Mouse (Mus musculus): ENCODE data around the gene Mief1. TPM values are rescaled to one million over a fixed set of nuclear protein-coding genes. Genes with fewer than 3 reads are reported as not detected.

Mief1 gene
- 39.7 and 42.1 TPM in 2 replicates for polyA plus RNA-seq (2016; fragmentation: Nextera tagmentation; extraction: Ambion mirVana)

- no peaks in the 10 kb centered on the region for H3K9me3 ChIP-seq
- WGBS: under 1% methylated on average over 66 of the region's 67 CpGs
- H3K4me3 ChIP-seq: peak within 1 kb of the TSS; percentile 90
Observed at GRCm38 (mm10) chr15:80233733-80234509, at the start of gene Mief1. TSS of gene Mief1 (plus strand) at chr15:80234018.

GRCm38 (mm10) chr15:80188927-80189326 lies 44.9 kb upstream of the Mief1 start:
- 79% methylated on average over 5 of the region's 5 CpGs for WGBS
- ATAC-seq (ENCODE audit: insufficient number of reproducible peaks, insufficient read depth, low FRiP score, low TSS enrichment): no peak
- no peaks in the 10 kb centered on the region for H3K27me3 ChIP-seq
- H3K4me3 ChIP-seq: no peak overlapping the region
- no peak overlapping the region for H3K9ac ChIP-seq
- H3K4me1 ChIP-seq: peaks cover 6% of the 10 kb centered on the region; the same call in 1 of the 2 replicates
- H3K9me3 ChIP-seq: no peaks in the 10 kb centered on the region
- H3K36me3 ChIP-seq: no peaks in the 10 kb centered on the region
- H3K27ac ChIP-seq: no peak overlapping the region
- no peak overlapping the region for H3K4me2 ChIP-seq (replicated peaks)

More at GRCm38 (mm10) chr15:80233733-80234509, at the start of gene Mief1:
- peak; percentile 96 for ATAC-seq (ENCODE audit: insufficient number of reproducible peaks, insufficient read depth, low FRiP score, low TSS enrichment)
- peak within 1 kb of the TSS; percentile 88 for H3K9ac ChIP-seq
- peaks cover 30% of the 10 kb centered on the region for H3K36me3 ChIP-seq
- H3K4me1 ChIP-seq: peaks cover 12% of the 10 kb centered on the region; the same call in 1 of the 2 replicates
- H3K27me3 ChIP-seq: no peaks in the 10 kb centered on the region
- H3K4me2 ChIP-seq (replicated peaks): peak within 1 kb of the TSS; percentile 70
- H3K27ac ChIP-seq: peak within 1 kb of the TSS; percentile 81

- Histone ChIP-seq H3K27me3 (no peaks in the 10 kb centered on the region), H3K9ac (no peak overlapping the region), H3K4me2 (replicated peaks) (no peak overlapping the region), H3K27ac (no peak overlapping the region), H3K36me3 (no peaks in the 10 kb centered on the region), H3K4me3 (no peak overlapping the region), H3K9me3 (no peaks in the 10 kb centered on the region), H3K4me1 (peaks cover 6% of the 10 kb centered on the region; the same call in 1 of the 2 replicates)
- whole genome bisulfite sequencing: 63% methylated on average over 4 of the region's 4 CpGs
- 0 out of 2 replicates have a peak, but pooled peaks have one; percentile 38 for ATAC-seq (ENCODE audit: insufficient number of reproducible peaks, insufficient read depth, low FRiP score, low TSS enrichment)
Observed at GRCm38 (mm10) chr15:80190075-80190474, 43.7 kb upstream of the Mief1 start.

DNA sequence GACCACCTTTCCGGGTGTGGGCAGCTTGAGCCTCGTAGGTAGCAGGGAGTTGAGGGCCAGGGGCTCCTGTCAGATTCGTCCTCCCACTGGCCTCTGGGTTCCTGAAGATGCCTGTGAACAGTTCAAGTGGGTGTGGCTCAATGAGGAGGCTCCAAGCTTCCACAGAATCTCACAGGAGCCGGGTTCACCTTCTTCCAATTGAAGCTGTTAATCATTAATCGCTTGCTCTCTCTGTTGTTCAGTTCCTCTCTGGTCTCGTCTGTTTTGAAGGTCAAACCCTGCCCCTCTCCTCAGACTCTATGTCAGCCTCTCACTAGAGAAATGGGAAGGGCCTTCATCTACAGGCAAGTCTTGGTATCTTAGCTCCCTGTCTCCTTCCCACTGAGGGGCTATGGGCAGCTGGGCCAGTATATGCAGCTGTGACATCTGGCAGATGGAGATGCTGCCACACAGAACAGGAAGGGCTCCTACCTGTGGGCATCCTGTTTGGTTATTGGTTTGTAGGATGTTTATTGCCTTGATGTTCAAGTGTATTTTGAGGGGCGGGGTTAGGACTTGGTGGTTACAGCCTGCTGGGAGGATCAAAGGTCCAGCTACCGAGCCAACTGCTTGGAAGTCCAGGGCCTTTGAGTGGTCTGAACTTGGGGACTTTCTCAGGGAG lies 42.1 kb upstream of the Mief1 start:
- no peak overlapping the region for H3K9ac ChIP-seq
- no peak overlapping the region for H3K27ac ChIP-seq
- no peaks in the 10 kb centered on the region for H3K36me3 ChIP-seq
- H3K4me1 ChIP-seq: peaks cover 6% of the 10 kb centered on the region; the same call in 1 of the 2 replicates
- no peak overlapping the region for H3K4me2 ChIP-seq (replicated peaks)
- no peaks in the 10 kb centered on the region for H3K9me3 ChIP-seq
- no peaks in the 10 kb centered on the region for H3K27me3 ChIP-seq
- WGBS: 72% methylated on average over 8 of the region's 8 CpGs
- no peak overlapping the region for H3K4me3 ChIP-seq
- ATAC-seq (ENCODE audit: insufficient number of reproducible peaks, insufficient read depth, low FRiP score, low TSS enrichment): no peak

DNA sequence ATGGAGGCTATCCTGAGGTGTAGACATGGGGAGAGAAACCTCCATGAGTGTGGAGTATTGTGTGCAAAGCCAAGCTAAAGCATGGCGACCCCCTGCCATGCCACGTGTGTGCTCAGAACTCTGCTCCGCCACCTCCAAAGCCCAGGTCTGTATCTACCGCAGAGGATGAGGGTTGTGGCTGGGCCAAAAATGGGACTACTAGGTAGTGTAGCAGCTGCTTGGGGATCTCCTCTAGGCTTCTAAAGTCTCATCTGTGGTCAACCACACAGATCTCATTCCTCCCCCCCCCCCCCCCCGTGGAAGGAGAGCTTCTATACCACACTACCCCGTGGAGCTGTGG lies 41.6 kb upstream of the Mief1 start:
- H3K27me3 ChIP-seq: no peaks in the 10 kb centered on the region
- no peaks in the 10 kb centered on the region for H3K36me3 ChIP-seq
- no peak overlapping the region for H3K9ac ChIP-seq
- H3K4me2 ChIP-seq (replicated peaks): no peak overlapping the region
- H3K4me1 ChIP-seq: peaks cover 6% of the 10 kb centered on the region; the same call in 1 of the 2 replicates
- H3K9me3 ChIP-seq: no peaks in the 10 kb centered on the region
- no peak overlapping the region for H3K27ac ChIP-seq
- 88% methylated on average over 6 of the region's 6 CpGs for WGBS
- no peak overlapping the region for H3K4me3 ChIP-seq
- ATAC-seq (ENCODE audit: insufficient number of reproducible peaks, insufficient read depth, low FRiP score, low TSS enrichment): no peak

DNA sequence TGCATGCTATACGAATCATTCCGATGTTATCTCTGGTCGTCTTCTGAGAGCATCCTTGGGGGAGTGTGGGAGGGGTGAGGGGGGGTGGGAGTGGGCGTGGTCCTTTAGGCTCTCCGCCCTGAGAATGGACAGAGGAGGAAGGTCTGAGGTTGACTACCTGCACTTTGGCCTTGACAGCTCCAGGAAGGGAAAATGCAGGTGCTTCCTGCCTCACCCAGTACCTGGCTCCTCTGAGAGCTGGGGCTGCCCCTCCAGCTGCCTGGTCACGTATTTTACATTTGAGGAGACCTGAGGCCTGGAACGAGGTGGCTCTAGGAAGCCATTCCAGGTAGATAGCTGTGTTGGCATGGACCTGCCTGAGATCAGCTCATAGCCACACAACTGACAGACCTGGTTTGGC lies 41.0 kb upstream of the Mief1 start:
- Histone ChIP-seq H3K9ac (no peak overlapping the region), H3K4me2 (replicated peaks) (no peak overlapping the region), H3K9me3 (no peaks in the 10 kb centered on the region), H3K27ac (no peak overlapping the region), H3K4me3 (no peak overlapping the region), H3K27me3 (no peaks in the 10 kb centered on the region), H3K4me1 (peaks cover 6% of the 10 kb centered on the region; the same call in 1 of the 2 replicates), H3K36me3 (no peaks in the 10 kb centered on the region)
- ATAC-seq (ENCODE audit: insufficient number of reproducible peaks, insufficient read depth, low FRiP score, low TSS enrichment): no peak
- 86% methylated on average over 7 of the region's 7 CpGs for WGBS

DNA sequence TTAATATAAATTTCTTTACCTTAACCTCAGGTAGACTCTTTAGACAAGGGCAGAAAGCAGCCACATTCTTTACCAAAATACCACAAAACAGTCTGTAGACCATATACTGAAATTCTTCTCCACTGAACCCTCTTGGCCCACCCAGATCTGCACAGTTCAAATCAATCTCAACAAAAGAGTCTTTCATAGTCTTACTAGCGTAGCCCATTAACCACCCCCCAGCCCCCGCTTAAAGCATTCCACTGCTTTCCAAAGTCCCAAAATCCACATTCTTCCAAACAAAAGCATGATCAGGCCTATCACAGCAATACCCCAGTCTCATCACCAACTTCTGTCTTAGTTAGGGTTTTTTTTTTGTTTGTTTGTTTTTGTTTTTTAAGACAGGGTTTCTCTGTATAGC lies 34.3 kb upstream of the Mief1 start:
- H3K27me3 ChIP-seq: no peaks in the 10 kb centered on the region
- H3K36me3 ChIP-seq: no peaks in the 10 kb centered on the region
- H3K9me3 ChIP-seq: no peaks in the 10 kb centered on the region
- H3K4me1 ChIP-seq: peaks cover 9% of the 10 kb centered on the region; the same call in 1 of the 2 replicates
- H3K4me2 ChIP-seq (replicated peaks): no peak overlapping the region
- H3K27ac ChIP-seq: no peak overlapping the region
- no peak for ATAC-seq (ENCODE audit: insufficient number of reproducible peaks, insufficient read depth, low FRiP score, low TSS enrichment)
- H3K9ac ChIP-seq: no peak overlapping the region
- H3K4me3 ChIP-seq: no peak overlapping the region
- WGBS: 61% methylated on average over 2 of the region's 2 CpGs

DNA sequence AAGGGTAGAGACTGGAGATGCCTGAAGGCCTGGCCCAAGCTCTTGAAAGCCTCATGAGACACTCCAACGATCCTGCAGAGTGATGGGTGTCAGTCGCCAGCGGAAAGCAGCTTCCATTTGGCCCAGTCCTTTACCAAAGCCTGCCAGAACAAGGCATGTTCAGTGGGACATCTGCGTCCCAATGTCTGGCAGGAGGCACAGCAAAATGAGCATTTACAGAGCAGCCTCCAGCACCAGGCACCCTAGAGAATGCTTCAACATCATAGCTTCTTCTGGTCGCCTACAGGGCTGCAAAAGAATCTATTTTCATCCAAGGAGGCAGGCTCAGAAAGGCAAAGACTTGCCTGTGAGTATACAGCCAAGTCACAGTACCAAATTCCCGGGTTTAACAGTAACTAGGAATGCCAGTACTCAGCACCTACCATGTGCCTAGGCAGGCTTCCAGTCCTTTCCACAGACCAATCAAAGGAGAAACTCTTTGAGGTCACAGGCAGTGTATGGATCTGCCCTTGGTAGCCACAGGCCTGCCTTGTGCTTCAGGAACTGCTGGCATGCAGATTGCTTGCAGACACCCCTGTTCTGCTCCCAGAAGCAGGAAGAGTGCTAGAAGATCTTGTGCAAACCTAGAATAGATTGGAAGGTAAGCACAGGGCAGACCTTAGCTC lies 31.6 kb upstream of the Mief1 start:
- H3K36me3 ChIP-seq: no peaks in the 10 kb centered on the region
- no peak overlapping the region for H3K4me3 ChIP-seq
- ATAC-seq (ENCODE audit: insufficient number of reproducible peaks, insufficient read depth, low FRiP score, low TSS enrichment): no peak
- H3K4me1 ChIP-seq: peaks cover 9% of the 10 kb centered on the region; the same call in 1 of the 2 replicates
- no peaks in the 10 kb centered on the region for H3K9me3 ChIP-seq
- no peaks in the 10 kb centered on the region for H3K27me3 ChIP-seq
- no peak overlapping the region for H3K9ac ChIP-seq
- WGBS: 90% methylated on average over 6 of the region's 6 CpGs
- no peak overlapping the region for H3K27ac ChIP-seq
- no peak overlapping the region for H3K4me2 ChIP-seq (replicated peaks)

GRCm38 (mm10) chr15:80203406-80203805 lies 30.4 kb upstream of the Mief1 start:
- H3K9ac ChIP-seq: no peak overlapping the region

GRCm38 (mm10) chr15:80206057-80206565 lies 27.7 kb upstream of the Mief1 start:
- H3K36me3 ChIP-seq: peaks cover 6% of the 10 kb centered on the region
- WGBS: 82% methylated on average over 3 of the region's 3 CpGs
- ATAC-seq (ENCODE audit: insufficient number of reproducible peaks, insufficient read depth, low FRiP score, low TSS enrichment): no peak
- H3K27ac ChIP-seq: no peak overlapping the region
- H3K4me3 ChIP-seq: no peak overlapping the region
- no peaks in the 10 kb centered on the region for H3K9me3 ChIP-seq
- H3K9ac ChIP-seq: no peak overlapping the region
- no peak overlapping the region for H3K4me2 ChIP-seq (replicated peaks)
- no peaks in the 10 kb centered on the region for H3K27me3 ChIP-seq
- H3K4me1 ChIP-seq: peaks cover 15% of the 10 kb centered on the region; the same call in 1 of the 2 replicates

More at GRCm38 (mm10) chr15:80203406-80203805, 30.4 kb upstream of the Mief1 start:
- H3K27ac ChIP-seq: no peak overlapping the region
- H3K4me2 ChIP-seq (replicated peaks): no peak overlapping the region
- no peaks in the 10 kb centered on the region for H3K9me3 ChIP-seq
- WGBS: 27% methylated on average over 4 of the region's 4 CpGs
- H3K4me1 ChIP-seq: peaks cover 14% of the 10 kb centered on the region; the same call in 1 of the 2 replicates
- ATAC-seq (ENCODE audit: insufficient number of reproducible peaks, insufficient read depth, low FRiP score, low TSS enrichment): 0 out of 2 replicates have a peak, but pooled peaks have one; percentile 60
- no peaks in the 10 kb centered on the region for H3K36me3 ChIP-seq
- H3K27me3 ChIP-seq: no peaks in the 10 kb centered on the region
- H3K4me3 ChIP-seq: no peak overlapping the region

DNA sequence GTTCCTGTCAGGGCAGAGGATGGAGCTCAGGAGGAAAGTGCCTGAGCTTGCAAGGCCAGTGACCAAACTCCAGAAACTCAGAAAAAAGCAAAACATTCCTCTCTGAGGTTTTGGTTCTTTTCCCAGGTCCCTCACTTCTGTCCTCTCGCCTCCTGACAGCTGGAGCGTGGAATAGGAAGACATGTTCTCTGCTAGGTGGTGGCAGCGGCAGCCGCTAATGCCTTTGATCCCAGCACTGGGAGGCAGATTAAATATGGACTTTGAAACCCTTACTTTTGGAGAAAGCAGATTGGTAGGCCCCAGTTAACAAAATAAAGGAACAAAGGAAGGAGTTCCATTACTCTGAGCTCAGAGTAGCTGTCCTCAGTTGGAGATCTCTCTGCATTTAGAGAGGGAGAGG lies 25.4 kb upstream of the Mief1 start:
- H3K4me1 ChIP-seq: peaks cover 7% of the 10 kb centered on the region; the same call in 1 of the 2 replicates
- 24% methylated on average over 4 of the region's 4 CpGs for WGBS
- H3K27me3 ChIP-seq: no peaks in the 10 kb centered on the region
- no peak for ATAC-seq (ENCODE audit: insufficient number of reproducible peaks, insufficient read depth, low FRiP score, low TSS enrichment)
- no peaks in the 10 kb centered on the region for H3K9me3 ChIP-seq
- H3K4me3 ChIP-seq: no peak overlapping the region
- peak overlapping the region; percentile 38; the same call in 1 of the 2 replicates for H3K9ac ChIP-seq
- H3K4me2 ChIP-seq (replicated peaks): no peak overlapping the region
- H3K27ac ChIP-seq: peak overlapping the region; percentile 50; the same call in 1 of the 2 replicates
- peaks cover 28% of the 10 kb centered on the region for H3K36me3 ChIP-seq
